Mouse (Mus musculus): ENCODE data around the gene Vdr. TPM values are rescaled to one million over a fixed set of nuclear protein-coding genes. Genes with fewer than 3 reads are reported as not detected.

Gene Vdr
- total and polyA plus RNA-seq, 3 experiments, result 1.1 to 2.3 (median 2.0) TPM

- 65% methylated on average over 5 of the region's 5 CpGs for WGBS
- Histone ChIP-seq H3K36me3 (ENCODE audit: control insufficient read depth, insufficient read depth, low read length) (no peaks in the 10 kb centered on the region), H3K79me2 (replicated peaks; ENCODE audit: control insufficient read depth, insufficient read depth, low read length) (no peaks in the 10 kb centered on the region), H3K27me3 (ENCODE audit: control insufficient read depth, insufficient read depth, low read length) (no peaks in the 10 kb centered on the region), H3K27ac (no peak overlapping the region), H3K9ac (ENCODE audit: low read depth, low read length) (no peak overlapping the region), H3K4me1 (ENCODE audit: control insufficient read depth, insufficient read depth, low read length) (no peaks in the 10 kb centered on the region), H3K4me3 (no peak overlapping the region)
- no peak for DNase-seq
- intact Hi-C loops (cut with DNase I), result no loop called here
- TF ChIP-seq POLR2A (IDR thresholded peaks at IDR 0.05; ENCODE audit: insufficient read depth, low read depth, low read length), result no peak
- no peak for TF ChIP-seq EP300 (IDR thresholded peaks at IDR 0.05; ENCODE audit: insufficient read depth, low read depth, low read length)
Observed at GRCm38 (mm10) chr15:97920306-97920705, 9.9 kb upstream of the Vdr start.

- peaks cover 3% of the 10 kb centered on the region for H3K4me1 ChIP-seq (ENCODE audit: control insufficient read depth, insufficient read depth, low read length)
- no peaks in the 10 kb centered on the region for H3K27me3 ChIP-seq (ENCODE audit: control insufficient read depth, insufficient read depth, low read length)
- no peak overlapping the region for H3K27ac ChIP-seq
- no peak overlapping the region for H3K9ac ChIP-seq (ENCODE audit: low read depth, low read length)
- H3K36me3 ChIP-seq (ENCODE audit: control insufficient read depth, insufficient read depth, low read length), result no peaks in the 10 kb centered on the region
- intact Hi-C loops (cut with DNase I), result no loop called here
- DNase-seq, result no peak
- TF ChIP-seq CTCF (IDR thresholded peaks at IDR 0.05) (no peak), POLR2A (IDR thresholded peaks at IDR 0.05; ENCODE audit: insufficient read depth, low read depth, low read length) (no peak), EP300 (IDR thresholded peaks at IDR 0.05; ENCODE audit: insufficient read depth, low read depth, low read length) (no peak)
- H3K4me3 ChIP-seq, result no peak overlapping the region
- 82% methylated on average over 7 of the region's 7 CpGs for WGBS
- H3K79me2 ChIP-seq (replicated peaks; ENCODE audit: control insufficient read depth, insufficient read depth, low read length), result no peaks in the 10 kb centered on the region
Observed at GRCm38 (mm10) chr15:97919217-97919616, 8.8 kb upstream of the Vdr start.

GRCm38 (mm10) chr15:97917994-97918393 lies 7.6 kb upstream of the Vdr start:
- Histone ChIP-seq H3K27me3 (ENCODE audit: control insufficient read depth, insufficient read depth, low read length) (no peaks in the 10 kb centered on the region), H3K4me3 (no peak overlapping the region), H3K9ac (ENCODE audit: low read depth, low read length) (no peak overlapping the region), H3K27ac (no peak overlapping the region), H3K4me1 (ENCODE audit: control insufficient read depth, insufficient read depth, low read length) (peaks cover 3% of the 10 kb centered on the region), H3K36me3 (ENCODE audit: control insufficient read depth, insufficient read depth, low read length) (no peaks in the 10 kb centered on the region), H3K79me2 (replicated peaks; ENCODE audit: control insufficient read depth, insufficient read depth, low read length) (no peaks in the 10 kb centered on the region)
- DNase-seq, result no peak
- intact Hi-C loops (cut with DNase I), result no loop called here
- no peak for TF ChIP-seq POLR2A (IDR thresholded peaks at IDR 0.05; ENCODE audit: insufficient read depth, low read depth, low read length)
- TF ChIP-seq EP300 (IDR thresholded peaks at IDR 0.05; ENCODE audit: insufficient read depth, low read depth, low read length), result no peak
- no peak for TF ChIP-seq CTCF (IDR thresholded peaks at IDR 0.05)
- WGBS, result 67% methylated on average over 9 of the region's 9 CpGs

DNA sequence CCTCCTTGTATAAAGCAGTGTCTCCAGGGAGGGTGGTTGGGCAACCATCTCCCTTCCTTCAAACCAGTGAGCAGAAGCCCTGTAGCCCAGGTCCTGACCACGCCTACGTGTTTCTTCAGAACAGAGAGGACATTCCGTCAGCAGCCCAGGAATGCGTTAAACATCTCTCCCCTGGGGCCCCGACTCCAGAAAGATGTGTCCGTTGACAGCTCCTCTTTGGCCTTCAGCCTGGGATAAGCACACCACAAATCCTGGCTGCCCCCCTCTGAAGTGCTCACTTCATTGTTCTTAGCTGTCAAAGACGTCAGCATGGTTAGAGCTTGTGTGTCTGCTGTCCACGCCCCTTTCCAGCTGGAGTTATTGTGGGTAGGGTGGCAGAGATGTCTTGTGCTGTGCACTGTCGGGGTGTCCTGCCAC lies 3.9 kb upstream of the Vdr start:
- peaks cover 3% of the 10 kb centered on the region for H3K4me1 ChIP-seq (ENCODE audit: control insufficient read depth, insufficient read depth, low read length)
- peak; percentile 35 to 52 for DNase-seq
- H3K9ac ChIP-seq (ENCODE audit: low read depth, low read length), result no peak overlapping the region
- no peaks in the 10 kb centered on the region for H3K79me2 ChIP-seq (replicated peaks; ENCODE audit: control insufficient read depth, insufficient read depth, low read length)
- H3K27ac ChIP-seq, result no peak overlapping the region
- TF ChIP-seq EP300 (IDR thresholded peaks at IDR 0.05; ENCODE audit: insufficient read depth, low read depth, low read length) (no peak), POLR2A (IDR thresholded peaks at IDR 0.05; ENCODE audit: insufficient read depth, low read depth, low read length) (no peak), CTCF (IDR thresholded peaks at IDR 0.05) (no peak)
- intact Hi-C loops (cut with DNase I), result no loop called here
- no peaks in the 10 kb centered on the region for H3K27me3 ChIP-seq (ENCODE audit: control insufficient read depth, insufficient read depth, low read length)
- H3K36me3 ChIP-seq (ENCODE audit: control insufficient read depth, insufficient read depth, low read length), result no peaks in the 10 kb centered on the region
- no peak overlapping the region for H3K4me3 ChIP-seq
- WGBS, result 5% methylated on average over 9 of the region's 9 CpGs

GRCm38 (mm10) chr15:97907801-97908751 lies 2.4 kb downstream of the Vdr start:
- Histone ChIP-seq H3K4me1 (ENCODE audit: control insufficient read depth, insufficient read depth, low read length) (peaks cover 3% of the 10 kb centered on the region), H3K27ac (no peak overlapping the region), H3K9ac (ENCODE audit: low read depth, low read length) (peak overlapping the region; percentile 52), H3K27me3 (ENCODE audit: control insufficient read depth, insufficient read depth, low read length) (peaks cover 1% of the 10 kb centered on the region; the same call in 1 of the 2 replicates), H3K36me3 (ENCODE audit: control insufficient read depth, insufficient read depth, low read length) (no peaks in the 10 kb centered on the region), H3K79me2 (replicated peaks; ENCODE audit: control insufficient read depth, insufficient read depth, low read length) (no peaks in the 10 kb centered on the region), H3K4me3 (peak overlapping the region; percentile 56)
- DNase-seq, result peak; percentile 58 to 60
- TF ChIP-seq CTCF (IDR thresholded peaks at IDR 0.05) (no peak), EP300 (IDR thresholded peaks at IDR 0.05; ENCODE audit: insufficient read depth, low read depth, low read length) (no peak), POLR2A (IDR thresholded peaks at IDR 0.05; ENCODE audit: insufficient read depth, low read depth, low read length) (no peak; the same call in 1 of the 2 replicates)
- intact Hi-C loops (cut with DNase I), result no loop called here
- 1% methylated on average over 59 of the region's 59 CpGs for WGBS

- intact Hi-C loops (cut with DNase I), result no loop called here
- WGBS, result 37% methylated on average over 5 of the region's 5 CpGs
- Histone ChIP-seq H3K4me3 (peak overlapping the region; percentile 56; the same call in 1 of the 2 replicates), H3K9ac (ENCODE audit: low read depth, low read length) (no peak overlapping the region), H3K27ac (no peak overlapping the region), H3K4me1 (ENCODE audit: control insufficient read depth, insufficient read depth, low read length) (peaks cover 3% of the 10 kb centered on the region), H3K27me3 (ENCODE audit: control insufficient read depth, insufficient read depth, low read length) (peaks cover 1% of the 10 kb centered on the region; the same call in 1 of the 2 replicates), H3K79me2 (replicated peaks; ENCODE audit: control insufficient read depth, insufficient read depth, low read length) (no peaks in the 10 kb centered on the region), H3K36me3 (ENCODE audit: control insufficient read depth, insufficient read depth, low read length) (no peaks in the 10 kb centered on the region)
- DNase-seq, result no peak
- TF ChIP-seq POLR2A (IDR thresholded peaks at IDR 0.05; ENCODE audit: insufficient read depth, low read depth, low read length) (no peak), EP300 (IDR thresholded peaks at IDR 0.05; ENCODE audit: insufficient read depth, low read depth, low read length) (no peak), CTCF (IDR thresholded peaks at IDR 0.05) (no peak)
Observed at GRCm38 (mm10) chr15:97907202-97907601, 3.2 kb downstream of the Vdr start.

All from heart, adult 2 months (tissue).